Mouse (Mus musculus) left cerebral cortex, adult 18-20 months (tissue): ENCODE measurements around the gene Ccdc61. TPM values are rescaled to one million over a fixed set of nuclear protein-coding genes. Genes with fewer than 3 reads are reported as not detected.

Experiments
- DNase-seq, 2 experiments: peaks; one replicate each; pipeline ENCODE4 v3.0.0; 2021 to 2022; ENCODE audit warnings: low spot score in 2 of 2, mixed read lengths in 1 of 2
- total RNA-seq, 2 experiments: library from RNA; stranded (reverse); gene quantifications; 2 replicates each; pipeline ENCODE4 v1.2.3; 2021

Gene Ccdc61
- total RNA-seq, 2 experiments from 2014 or later, result 10.5 to 12.6 TPM

GRCm38 (mm10) chr7:18868491-18868890 lies 41.7 kb downstream of the Ccdc61 start:
- no peak for DNase-seq

- DNase-seq, result no peak
Measured at GRCm38 (mm10) chr7:18862801-18863200, 47.4 kb downstream of the Ccdc61 start.

GRCm38 (mm10) chr7:18858310-18858916 lies 51.8 kb downstream of the Ccdc61 start:
- no peak for DNase-seq

- DNase-seq, result no peak
Measured at GRCm38 (mm10) chr7:18848395-18848794, 61.8 kb downstream of the Ccdc61 start.

- DNase-seq, result no peak
Measured at GRCm38 (mm10) chr7:18844811-18845210, 65.4 kb downstream of the Ccdc61 start.

- DNase-seq, result no peak
Measured at GRCm38 (mm10) chr7:18841174-18841567, 69.0 kb downstream of the Ccdc61 start.

Other genes with a start within 250 kb of the Ccdc61 start
- not detected for gene Psg20, start 224.2 kb downstream of the Ccdc61 start, total RNA-seq
- gene Psg22, start 192.3 kb downstream of the Ccdc61 start, total RNA-seq, result not detected
- gene Psg19, start 111.9 kb downstream of the Ccdc61 start, total RNA-seq, result not detected
- gene Psg17, start 88.8 kb downstream of the Ccdc61 start, total RNA-seq, result not detected
- 1 to 10 TPM; 2.3 to 3.0 TPM for gene Mill2, start 70.4 kb downstream of the Ccdc61 start, total RNA-seq
- 10 to 100 TPM in 1 of 2 experiments, 1 to 10 TPM in 1; 9.5 to 19.9 TPM for gene Pglyrp1, start 39.1 kb downstream of the Ccdc61 start, total RNA-seq
- gene Nova2, start 15.5 kb upstream of the Ccdc61 start, total RNA-seq, result 10 to 100 TPM; 69.9 to 70.1 TPM
- gene Nanos2, start 77.0 kb upstream of the Ccdc61 start, total RNA-seq, result under 1 TPM; 0.40 to 0.49 TPM
- 10 to 100 TPM; 53.8 to 59.5 TPM for gene Mypop, start 80.8 kb upstream of the Ccdc61 start, total RNA-seq
- 10 to 100 TPM; 55.7 to 57.8 TPM for gene Irf2bp1, start 93.6 kb upstream of the Ccdc61 start, total RNA-seq
- not detected for gene Foxa3, start 113.1 kb upstream of the Ccdc61 start, total RNA-seq
- gene Sympk, start 114.0 kb upstream of the Ccdc61 start, total RNA-seq, result 100 to 1,000 TPM; 116 to 123 TPM
- under 1 TPM in 1 of 2 experiments, not detected in 1; 0.35 TPM for gene Rsph6a, start 144.3 kb upstream of the Ccdc61 start, total RNA-seq
- 100 to 1,000 TPM; 143 TPM for gene Dmwd, start 165.8 kb upstream of the Ccdc61 start, total RNA-seq
- 10 to 100 TPM; 26.6 to 32.0 TPM for gene Dmpk, start 173.4 kb upstream of the Ccdc61 start, total RNA-seq
- 1 to 10 TPM; 2.3 to 3.0 TPM for gene Six5, start 184.2 kb upstream of the Ccdc61 start, total RNA-seq
- under 1 TPM; 0.16 to 0.40 TPM for gene Gm4969, start 208.0 kb upstream of the Ccdc61 start, total RNA-seq
- 10 to 100 TPM; 13.6 to 15.6 TPM for gene Fbxo46, start 209.4 kb upstream of the Ccdc61 start, total RNA-seq
- 10 to 100 TPM; 15.0 to 17.0 TPM for gene Qpctl, start 238.9 kb upstream of the Ccdc61 start, total RNA-seq
- gene Snrpd2, start 239.3 kb upstream of the Ccdc61 start, total RNA-seq, result 10 to 100 TPM; 73.9 to 78.5 TPM